Mouse (Mus musculus) lung, postnatal 14 days (tissue): ENCODE measurements at regions not wholly inside any gene's neighbourhood (a gene's known extent, or its start where the extent isn't known, plus 50 kb on each side); places are given as distances from the start of the nearest gene placed in this dataset.
"Not testable (repeated sequence)": the region's sequence is repeated elsewhere in the genome, so short reads cannot be mapped to it uniquely, and the experiment has no call there.

Source experiments
- DNase-seq: peaks from one replicate; pipeline ENCODE4 v3.0.0; 2021

GRCm38 (mm10) chr15:87818566-87818965, 274.5 kb downstream of the Fam19a5 start:
- DNase-seq, result no peak

GRCm38 (mm10) chr15:87842097-87842496, 298.0 kb downstream of the Fam19a5 start:
- DNase-seq, result no peak

- no peak for DNase-seq
Observed at GRCm38 (mm10) chr15:87859069-87859468, 315.0 kb downstream of the Fam19a5 start.

- no peak for DNase-seq
Observed at GRCm38 (mm10) chr15:87876286-87876899, 332.3 kb downstream of the Fam19a5 start.

GRCm38 (mm10) chr15:87890903-87891302, 346.8 kb downstream of the Fam19a5 start:
- no peak for DNase-seq

- not testable (repeated sequence) for DNase-seq
Observed at GRCm38 (mm10) chr15:87894866-87895265, 350.8 kb downstream of the Fam19a5 start.

GRCm38 (mm10) chr15:87898655-87899054, 354.6 kb downstream of the Fam19a5 start:
- DNase-seq, result no peak

- DNase-seq, result no peak
Observed at GRCm38 (mm10) chr15:87904436-87904835, 360.3 kb downstream of the Fam19a5 start.

GRCm38 (mm10) chr15:87906310-87906709, 362.2 kb downstream of the Fam19a5 start:
- no peak for DNase-seq

- no peak for DNase-seq
Observed at GRCm38 (mm10) chr15:87922091-87922490, 378.0 kb downstream of the Fam19a5 start.

GRCm38 (mm10) chr15:87922781-87923446, 378.8 kb downstream of the Fam19a5 start:
- DNase-seq, result no peak

- DNase-seq, result no peak
Observed at GRCm38 (mm10) chr15:87923906-87924305, 379.8 kb downstream of the Fam19a5 start.

- DNase-seq, result no peak
Observed at GRCm38 (mm10) chr15:87936041-87936440, 391.9 kb downstream of the Fam19a5 start.

- DNase-seq, result peak; percentile 6
Observed at GRCm38 (mm10) chr15:87940837-87941236, 396.7 kb downstream of the Fam19a5 start.

- no peak for DNase-seq
Observed at GRCm38 (mm10) chr15:87952531-87952930, 408.4 kb downstream of the Fam19a5 start.

- DNase-seq, result no peak
Observed at GRCm38 (mm10) chr15:87955685-87956256, 411.7 kb downstream of the Fam19a5 start.

GRCm38 (mm10) chr15:87958866-87959265, 414.8 kb downstream of the Fam19a5 start:
- no peak for DNase-seq

- DNase-seq, result no peak
Observed at GRCm38 (mm10) chr15:87972641-87973040, 428.5 kb downstream of the Fam19a5 start.

- no peak for DNase-seq
Observed at GRCm38 (mm10) chr15:87987322-87987985, 443.4 kb downstream of the Fam19a5 start.

- no peak for DNase-seq
Observed at GRCm38 (mm10) chr15:87994546-87994945, 450.4 kb downstream of the Fam19a5 start.

- no peak for DNase-seq
Observed at GRCm38 (mm10) chr15:88017076-88017475, 473.0 kb downstream of the Fam19a5 start.

GRCm38 (mm10) chr15:88032751-88033150, 488.7 kb downstream of the Fam19a5 start:
- DNase-seq, result no peak

- DNase-seq, result peak; percentile 3
Observed at GRCm38 (mm10) chr15:88033725-88034124, 489.6 kb downstream of the Fam19a5 start.

- no peak for DNase-seq
Observed at GRCm38 (mm10) chr15:88035486-88035885, 491.4 kb downstream of the Fam19a5 start.
